Mouse (Mus musculus) heart, adult 9 months (tissue): ENCODE data around the gene Plxna1.

Source experiments
- DNase-seq, 2 experiments: peaks; one replicate each; pipeline ENCODE4 v3.0.0; 2022; ENCODE audit warnings: low spot score in 2 of 2

Gene Plxna1

GRCm38 (mm10) chr6:89285116-89285515 is 77.3 kb downstream of the Plxna1 start:
- no peak for DNase-seq

GRCm38 (mm10) chr6:89283095-89283494 is 79.3 kb downstream of the Plxna1 start:
- no peak for DNase-seq

- DNase-seq = no peak
Measured at GRCm38 (mm10) chr6:89282626-89283025, 79.8 kb downstream of the Plxna1 start.

- peak in 1 of 2 experiments; percentile 10 for DNase-seq
Measured at GRCm38 (mm10) chr6:89281492-89282332, 80.7 kb downstream of the Plxna1 start.

GRCm38 (mm10) chr6:89280555-89280954 is 81.9 kb downstream of the Plxna1 start:
- DNase-seq = peak; percentile 53 to 79

GRCm38 (mm10) chr6:89271731-89272475 is 90.5 kb downstream of the Plxna1 start:
- no peak for DNase-seq

- no peak for DNase-seq
Measured at GRCm38 (mm10) chr6:89267181-89267580, 95.2 kb downstream of the Plxna1 start.
